Mouse (Mus musculus) E14TG2a.4 (cell line): ENCODE results near the gene Ddx60.

ENCODE experiments used
- H3K27me3 ChIP-seq: 2 replicates; pipeline ENCODE4 v1.6.1; 2014; ENCODE audit warnings: low read length, control low read depth; ENCODE audit not compliant: insufficient read depth
- H3K36me3 ChIP-seq: 2 replicates; pipeline ENCODE4 v1.6.1; 2014; ENCODE audit warnings: low read length, control low read depth; ENCODE audit not compliant: insufficient read depth
- H3K4me1 ChIP-seq: replicated peaks from 2 replicates; pipeline ENCODE4 v1.6.1; 2014; ENCODE audit warnings: low read depth, low read length, control low read depth
- H3K4me3 ChIP-seq: replicated peaks from 2 replicates; pipeline ENCODE4 v1.5.1; 2014; ENCODE audit warnings: mild to moderate bottlenecking, low read length
- H3K9me3 ChIP-seq: 2 replicates; pipeline ENCODE4 v1.6.1; 2014; ENCODE audit warnings: low read length, control low read depth
- CTCF ChIP-seq: conservative IDR thresholded peaks from 2 replicates; pipeline ENCODE4 v1.5.1; 2014; ENCODE audit warnings: low read length
- NANOG ChIP-seq: IDR thresholded peaks from 2 replicates; pipeline ENCODE4 v1.6.1; 2014; ENCODE audit warnings: borderline replicate concordance, low read length, mixed read lengths
- POU5F1 ChIP-seq: IDR thresholded peaks from 2 replicates; pipeline ENCODE4 v1.6.1; 2014; ENCODE audit warnings: low read length, borderline replicate concordance

Ddx60 gene

GRCm38 (mm10) chr8:61912817-61913216 is 15.1 kb upstream of the Ddx60 start:
- Histone ChIP-seq H3K9me3 (no peaks in the 10 kb centered on the region), H3K4me3 (no peak overlapping the region), H3K27me3 (no peaks in the 10 kb centered on the region), H3K36me3 (no peaks in the 10 kb centered on the region), H3K4me1 (peaks cover 5% of the 10 kb centered on the region)
- TF ChIP-seq NANOG = no peak
- no peak for TF ChIP-seq CTCF
- TF ChIP-seq POU5F1 = no peak

GRCm38 (mm10) chr8:61913957-61914356 is 13.9 kb upstream of the Ddx60 start:
- H3K9me3 ChIP-seq = no peaks in the 10 kb centered on the region
- no peaks in the 10 kb centered on the region; the same call in 1 of the 2 replicates for H3K27me3 ChIP-seq
- no peaks in the 10 kb centered on the region for H3K36me3 ChIP-seq
- H3K4me3 ChIP-seq = no peak overlapping the region
- TF ChIP-seq NANOG (no peak), POU5F1 (no peak), CTCF (no peak)
- no peaks in the 10 kb centered on the region for H3K4me1 ChIP-seq

GRCm38 (mm10) chr8:61917287-61917686 is 10.6 kb upstream of the Ddx60 start:
- Histone ChIP-seq H3K27me3 (no peaks in the 10 kb centered on the region; the same call in 1 of the 2 replicates), H3K9me3 (no peaks in the 10 kb centered on the region), H3K36me3 (no peaks in the 10 kb centered on the region), H3K4me1 (no peaks in the 10 kb centered on the region), H3K4me3 (no peak overlapping the region)
- no peak for TF ChIP-seq CTCF
- TF ChIP-seq NANOG = no peak
- TF ChIP-seq POU5F1 = no peak

DNA sequence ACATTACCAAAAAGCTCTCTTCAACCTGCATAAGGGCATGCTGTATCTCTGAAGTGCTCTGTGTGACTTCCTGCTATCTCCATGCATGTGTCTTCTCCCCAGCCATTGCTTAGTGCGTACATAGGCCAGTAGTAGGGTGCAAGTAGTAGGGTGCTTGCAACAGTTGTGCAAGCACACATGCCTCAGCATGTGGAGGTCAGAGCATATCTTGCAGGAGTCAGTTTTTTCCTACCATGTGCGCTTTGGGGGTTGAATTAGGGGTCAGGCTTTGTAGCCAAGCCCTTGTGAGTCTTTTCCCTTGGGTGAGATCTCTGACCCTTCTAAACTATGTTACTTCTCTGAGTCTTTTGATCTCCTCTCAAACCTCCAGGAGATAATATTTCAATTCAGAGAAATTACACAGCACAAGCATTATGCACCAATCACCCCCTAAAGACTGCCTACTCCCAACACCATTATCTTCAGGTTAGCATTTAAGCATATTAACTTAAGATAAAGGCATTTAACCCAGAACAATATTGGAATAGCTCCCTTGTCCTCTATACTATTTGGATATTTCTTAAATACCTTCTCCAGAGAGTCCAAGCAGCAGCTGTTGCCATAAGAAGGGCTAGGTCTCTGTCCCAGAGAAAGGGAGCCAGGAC is 8.6 kb upstream of the Ddx60 start:
- H3K4me3 ChIP-seq = no peak overlapping the region
- no peaks in the 10 kb centered on the region for H3K36me3 ChIP-seq
- TF ChIP-seq NANOG (no peak), POU5F1 (no peak), CTCF (no peak)
- H3K9me3 ChIP-seq = no peaks in the 10 kb centered on the region
- no peaks in the 10 kb centered on the region; the same call in 1 of the 2 replicates for H3K27me3 ChIP-seq
- no peaks in the 10 kb centered on the region for H3K4me1 ChIP-seq

DNA sequence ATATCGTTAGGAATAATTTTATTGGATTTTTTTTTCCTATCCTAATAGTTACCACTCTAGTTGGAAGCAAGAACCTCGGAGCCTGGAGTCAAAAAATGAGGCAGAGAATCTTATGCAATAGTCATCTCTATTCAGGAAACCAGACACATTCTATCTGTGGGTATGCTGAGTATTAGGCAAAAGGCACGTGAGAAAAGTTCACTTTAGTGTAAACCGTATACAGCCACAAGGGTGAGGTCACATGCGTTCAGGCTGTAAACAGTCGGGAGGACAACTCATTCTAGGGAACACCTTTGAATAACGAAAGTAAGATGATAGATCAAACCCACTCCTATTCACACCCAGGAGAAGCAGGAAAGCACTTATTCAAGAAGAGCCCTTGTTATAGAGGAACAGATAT is 7.5 kb upstream of the Ddx60 start:
- TF ChIP-seq POU5F1 = no peak
- TF ChIP-seq NANOG = no peak
- no peak for TF ChIP-seq CTCF

DNA sequence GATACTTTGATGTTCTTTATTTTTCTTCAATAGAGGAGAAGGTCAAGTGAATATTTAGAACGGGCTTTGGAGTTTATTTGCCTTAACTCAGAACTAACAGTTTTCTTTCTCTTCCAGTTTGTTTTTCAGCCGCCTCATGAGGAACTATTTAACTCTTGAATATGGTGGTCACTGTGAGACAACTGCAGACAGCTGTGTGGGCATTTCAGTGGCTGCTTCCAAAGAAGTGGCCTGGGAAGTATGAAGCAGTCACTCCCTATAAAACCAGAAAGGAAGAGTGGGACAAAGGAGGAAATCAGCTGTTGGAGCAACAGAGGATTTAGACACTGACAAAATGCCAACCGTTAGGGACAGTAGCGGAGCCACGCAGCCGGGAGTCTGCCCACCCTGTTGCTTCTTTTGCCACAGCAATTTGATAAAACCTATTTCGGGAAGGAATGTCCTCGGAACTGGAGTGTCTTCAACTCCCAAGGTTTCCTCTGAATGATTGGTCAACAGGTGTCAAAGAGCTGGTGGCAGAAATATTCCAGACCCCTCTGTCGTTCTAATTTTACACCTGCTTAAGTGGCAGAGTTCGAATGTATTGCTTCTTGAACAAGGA is 6.3 kb upstream of the Ddx60 start:
- Histone ChIP-seq H3K27me3 (no peaks in the 10 kb centered on the region; the same call in 1 of the 2 replicates), H3K4me1 (peaks cover 4% of the 10 kb centered on the region), H3K36me3 (no peaks in the 10 kb centered on the region), H3K4me3 (no peak overlapping the region), H3K9me3 (no peaks in the 10 kb centered on the region)
- no peak for TF ChIP-seq NANOG
- no peak for TF ChIP-seq CTCF
- no peak for TF ChIP-seq POU5F1

More for the DNA sequence above, 7.5 kb upstream of the Ddx60 start:
- Histone ChIP-seq H3K9me3 (no peaks in the 10 kb centered on the region), H3K4me3 (no peak overlapping the region), H3K27me3 (no peaks in the 10 kb centered on the region; the same call in 1 of the 2 replicates), H3K4me1 (no peaks in the 10 kb centered on the region), H3K36me3 (no peaks in the 10 kb centered on the region)

GRCm38 (mm10) chr8:61924518-61924917 is 3.4 kb upstream of the Ddx60 start:
- Histone ChIP-seq H3K4me3 (no peak overlapping the region), H3K4me1 (peaks cover 29% of the 10 kb centered on the region), H3K36me3 (no peaks in the 10 kb centered on the region), H3K27me3 (no peaks in the 10 kb centered on the region), H3K9me3 (no peaks in the 10 kb centered on the region)
- no peak for TF ChIP-seq CTCF
- no peak for TF ChIP-seq NANOG
- no peak for TF ChIP-seq POU5F1

- Histone ChIP-seq H3K27me3 (no peaks in the 10 kb centered on the region), H3K9me3 (no peaks in the 10 kb centered on the region), H3K4me1 (peaks cover 8% of the 10 kb centered on the region), H3K36me3 (no peaks in the 10 kb centered on the region), H3K4me3 (no peak overlapping the region)
- no peak for TF ChIP-seq POU5F1
- TF ChIP-seq CTCF = no peak
- no peak for TF ChIP-seq NANOG
Observed at GRCm38 (mm10) chr8:61933243-61933642, 5.4 kb downstream of the Ddx60 start.
